Mouse (Mus musculus): ENCODE data around the gene Nmnat3. TPM values are rescaled to one million over a fixed set of nuclear protein-coding genes. Genes with fewer than 3 reads are reported as not detected.
"Not testable (repeated sequence)": the region's sequence is repeated elsewhere in the genome, so short reads cannot be mapped to it uniquely, and the experiment has no call there.

Nmnat3 gene
- 10.2 and 12.5 TPM in 2 replicates for polyA plus RNA-seq (2015; fragmentation: Nextera tagmentation; extraction: Ambion mirVana)

- not testable (repeated sequence) for H3K4me3 ChIP-seq; H3K36me3 ChIP-seq; H3K27ac ChIP-seq; ATAC-seq (replicated peaks; ENCODE audit: insufficient number of reproducible peaks, insufficient read depth, low FRiP score, low read depth); H3K4me1 ChIP-seq (replicated peaks); H3K9me3 ChIP-seq (replicated peaks); H3K9ac ChIP-seq; H3K4me2 ChIP-seq; H3K27me3 ChIP-seq
- WGBS, result 67% methylated on average over 6 of the region's 6 CpGs
These were observed at the start of gene Nmnat3 for GRCm38 (mm10) chr9:98287135-98287534. Nmnat3 (plus strand) TSS chr9:98287435.

GRCm38 (mm10) chr9:98243481-98243880 lies 43.8 kb upstream of the Nmnat3 start:
- no peak overlapping the region for H3K4me3 ChIP-seq
- no peaks in the 10 kb centered on the region for H3K4me1 ChIP-seq (replicated peaks)
- H3K27ac ChIP-seq, result no peak overlapping the region
- H3K9me3 ChIP-seq (replicated peaks), result no peaks in the 10 kb centered on the region
- 84% methylated on average over 2 of the region's 2 CpGs for WGBS
- H3K9ac ChIP-seq, result no peak overlapping the region
- H3K27me3 ChIP-seq, result no peaks in the 10 kb centered on the region
- no peak for ATAC-seq (replicated peaks; ENCODE audit: insufficient number of reproducible peaks, insufficient read depth, low FRiP score, low read depth)
- H3K4me2 ChIP-seq, result no peak overlapping the region
- H3K36me3 ChIP-seq, result no peaks in the 10 kb centered on the region

GRCm38 (mm10) chr9:98244223-98244622 lies 43.0 kb upstream of the Nmnat3 start:
- ATAC-seq (replicated peaks; ENCODE audit: insufficient number of reproducible peaks, insufficient read depth, low FRiP score, low read depth), result no peak
- H3K4me2 ChIP-seq, result no peak overlapping the region
- H3K4me3 ChIP-seq, result no peak overlapping the region
- no peaks in the 10 kb centered on the region for H3K36me3 ChIP-seq
- no peaks in the 10 kb centered on the region for H3K27me3 ChIP-seq
- H3K9ac ChIP-seq, result no peak overlapping the region
- no peak overlapping the region for H3K27ac ChIP-seq
- no peaks in the 10 kb centered on the region for H3K9me3 ChIP-seq (replicated peaks)
- H3K4me1 ChIP-seq (replicated peaks), result no peaks in the 10 kb centered on the region
- 41% methylated on average over 2 of the region's 2 CpGs for WGBS

GRCm38 (mm10) chr9:98245226-98245625 lies 42.0 kb upstream of the Nmnat3 start:
- WGBS, result 71% methylated on average over 2 of the region's 2 CpGs
- no peak for ATAC-seq (replicated peaks; ENCODE audit: insufficient number of reproducible peaks, insufficient read depth, low FRiP score, low read depth)
- no peak overlapping the region for H3K27ac ChIP-seq

GRCm38 (mm10) chr9:98246351-98246750 lies 40.9 kb upstream of the Nmnat3 start:
- Histone ChIP-seq H3K4me1 (replicated peaks) (no peaks in the 10 kb centered on the region), H3K9me3 (replicated peaks) (no peaks in the 10 kb centered on the region)
- 86% methylated on average over 1 of the region's 1 CpGs for WGBS

More at GRCm38 (mm10) chr9:98245226-98245625, 42.0 kb upstream of the Nmnat3 start:
- Histone ChIP-seq H3K27me3 (no peaks in the 10 kb centered on the region), H3K4me2 (no peak overlapping the region), H3K4me3 (no peak overlapping the region), H3K9me3 (replicated peaks) (no peaks in the 10 kb centered on the region), H3K9ac (no peak overlapping the region), H3K4me1 (replicated peaks) (no peaks in the 10 kb centered on the region), H3K36me3 (no peaks in the 10 kb centered on the region)

GRCm38 (mm10) chr9:98260210-98260609 lies 27.0 kb upstream of the Nmnat3 start:
- ATAC-seq (replicated peaks; ENCODE audit: insufficient number of reproducible peaks, insufficient read depth, low FRiP score, low read depth), result no peak
- 74% methylated on average over 8 of the region's 8 CpGs for WGBS
- Histone ChIP-seq H3K27ac (no peak overlapping the region), H3K4me2 (no peak overlapping the region), H3K4me1 (replicated peaks) (no peaks in the 10 kb centered on the region), H3K9ac (no peak overlapping the region), H3K27me3 (no peaks in the 10 kb centered on the region), H3K36me3 (no peaks in the 10 kb centered on the region), H3K4me3 (no peak overlapping the region), H3K9me3 (replicated peaks) (no peaks in the 10 kb centered on the region)

More at GRCm38 (mm10) chr9:98246351-98246750, 40.9 kb upstream of the Nmnat3 start:
- Histone ChIP-seq H3K4me3 (no peak overlapping the region), H3K4me2 (no peak overlapping the region), H3K9ac (no peak overlapping the region), H3K36me3 (no peaks in the 10 kb centered on the region), H3K27me3 (no peaks in the 10 kb centered on the region), H3K27ac (no peak overlapping the region)
- no peak for ATAC-seq (replicated peaks; ENCODE audit: insufficient number of reproducible peaks, insufficient read depth, low FRiP score, low read depth)

- no peak overlapping the region for H3K4me3 ChIP-seq
- H3K27me3 ChIP-seq, result no peaks in the 10 kb centered on the region
- WGBS, result 47% methylated on average over 1 of the region's 1 CpGs
- no peak overlapping the region for H3K9ac ChIP-seq
- no peaks in the 10 kb centered on the region for H3K36me3 ChIP-seq
- no peak overlapping the region for H3K27ac ChIP-seq
- H3K4me2 ChIP-seq, result no peak overlapping the region
- H3K4me1 ChIP-seq (replicated peaks), result no peaks in the 10 kb centered on the region
- ATAC-seq (replicated peaks; ENCODE audit: insufficient number of reproducible peaks, insufficient read depth, low FRiP score, low read depth), result no peak
- H3K9me3 ChIP-seq (replicated peaks), result no peaks in the 10 kb centered on the region
These were observed 25.7 kb upstream of the Nmnat3 start for GRCm38 (mm10) chr9:98261461-98262011.

- Histone ChIP-seq H3K36me3 (no peaks in the 10 kb centered on the region), H3K27ac (no peak overlapping the region)
- WGBS, result 68% methylated on average over 5 of the region's 5 CpGs
These were observed 22.3 kb upstream of the Nmnat3 start for GRCm38 (mm10) chr9:98264916-98265315.

GRCm38 (mm10) chr9:98272734-98273133 lies 14.5 kb upstream of the Nmnat3 start:
- Histone ChIP-seq H3K9ac (no peak overlapping the region), H3K4me3 (no peak overlapping the region), H3K4me1 (replicated peaks) (no peaks in the 10 kb centered on the region), H3K27ac (no peak overlapping the region), H3K36me3 (no peaks in the 10 kb centered on the region), H3K4me2 (no peak overlapping the region), H3K27me3 (no peaks in the 10 kb centered on the region), H3K9me3 (replicated peaks) (no peaks in the 10 kb centered on the region)
- WGBS, result 54% methylated on average over 5 of the region's 5 CpGs
- no peak for ATAC-seq (replicated peaks; ENCODE audit: insufficient number of reproducible peaks, insufficient read depth, low FRiP score, low read depth)

More at GRCm38 (mm10) chr9:98264916-98265315, 22.3 kb upstream of the Nmnat3 start:
- H3K4me2 ChIP-seq, result no peak overlapping the region
- H3K9ac ChIP-seq, result no peak overlapping the region
- no peaks in the 10 kb centered on the region for H3K4me1 ChIP-seq (replicated peaks)
- H3K4me3 ChIP-seq, result no peak overlapping the region
- ATAC-seq (replicated peaks; ENCODE audit: insufficient number of reproducible peaks, insufficient read depth, low FRiP score, low read depth), result no peak
- no peaks in the 10 kb centered on the region for H3K27me3 ChIP-seq
- H3K9me3 ChIP-seq (replicated peaks), result no peaks in the 10 kb centered on the region

- no peak for ATAC-seq (replicated peaks; ENCODE audit: insufficient number of reproducible peaks, insufficient read depth, low FRiP score, low read depth)
- H3K9me3 ChIP-seq (replicated peaks), result no peaks in the 10 kb centered on the region
- WGBS, result 86% methylated on average over 10 of the region's 10 CpGs
These were observed 12.2 kb upstream of the Nmnat3 start for GRCm38 (mm10) chr9:98275080-98275479.

GRCm38 (mm10) chr9:98280162-98280561 lies 7.1 kb upstream of the Nmnat3 start:
- no peaks in the 10 kb centered on the region for H3K4me1 ChIP-seq (replicated peaks)
- no peak for ATAC-seq (replicated peaks; ENCODE audit: insufficient number of reproducible peaks, insufficient read depth, low FRiP score, low read depth)
- WGBS, result 64% methylated on average over 5 of the region's 5 CpGs

More at GRCm38 (mm10) chr9:98275080-98275479, 12.2 kb upstream of the Nmnat3 start:
- Histone ChIP-seq H3K4me1 (replicated peaks) (no peaks in the 10 kb centered on the region), H3K27ac (no peak overlapping the region), H3K36me3 (no peaks in the 10 kb centered on the region), H3K4me3 (no peak overlapping the region), H3K9ac (no peak overlapping the region), H3K27me3 (no peaks in the 10 kb centered on the region), H3K4me2 (no peak overlapping the region)

GRCm38 (mm10) chr9:98285606-98286301 lies 1.5 kb upstream of the Nmnat3 start:
- H3K4me2 ChIP-seq, result no peak overlapping the region
- ATAC-seq (replicated peaks; ENCODE audit: insufficient number of reproducible peaks, insufficient read depth, low FRiP score, low read depth), result no peak
- H3K4me3 ChIP-seq, result no peak overlapping the region
- no peaks in the 10 kb centered on the region for H3K36me3 ChIP-seq
- H3K4me1 ChIP-seq (replicated peaks), result no peaks in the 10 kb centered on the region
- H3K9me3 ChIP-seq (replicated peaks), result no peaks in the 10 kb centered on the region
- 70% methylated on average over 9 of the region's 9 CpGs for WGBS
- H3K27ac ChIP-seq, result no peak overlapping the region
- H3K27me3 ChIP-seq, result no peaks in the 10 kb centered on the region
- no peak overlapping the region for H3K9ac ChIP-seq

More at GRCm38 (mm10) chr9:98280162-98280561, 7.1 kb upstream of the Nmnat3 start:
- H3K27me3 ChIP-seq, result no peaks in the 10 kb centered on the region
- no peak overlapping the region for H3K4me2 ChIP-seq
- no peaks in the 10 kb centered on the region for H3K36me3 ChIP-seq
- H3K9me3 ChIP-seq (replicated peaks), result no peaks in the 10 kb centered on the region
- H3K27ac ChIP-seq, result no peak overlapping the region
- no peak overlapping the region for H3K4me3 ChIP-seq
- H3K9ac ChIP-seq, result no peak overlapping the region

Data from heart, embryonic 15.5 days (tissue).